Mouse (Mus musculus): ENCODE measurements at regions not wholly inside any gene's neighbourhood (a gene's known extent, or its start where the extent isn't known, plus 50 kb on each side); places are given as distances from the start of the nearest gene placed in this dataset.

- TF ChIP-seq POLR2A (IDR thresholded peaks at IDR 0.05; ENCODE audit: extremely low read depth, insufficient read depth, low read length) (no peak), CTCF (IDR thresholded peaks at IDR 0.05; ENCODE audit: extremely low read depth, insufficient read depth, low read length) (no peak)
Measured at GRCm38 (mm10) chr14:76763539-76763938, 206.8 kb upstream of the Serp2 start.
